Mouse (Mus musculus) embryo, embryonic 11.5 days (tissue): ENCODE measurements around the gene Tspan11.

Experiments used
- DNase-seq: peaks from one replicate; pipeline ENCODE4 v3.0.0-alpha.2; 2012; ENCODE audit warnings: low read depth, low spot score

Gene Tspan11

GRCm38 (mm10) chr6:127887511-127888421 is at the start of gene Tspan11:
TSS of gene Tspan11 (plus strand) at chr6:127887589.
- DNase-seq = no peak

- no peak for DNase-seq
Observed at GRCm38 (mm10) chr6:127837910-127838309, 49.5 kb upstream of the Tspan11 start.

DNA sequence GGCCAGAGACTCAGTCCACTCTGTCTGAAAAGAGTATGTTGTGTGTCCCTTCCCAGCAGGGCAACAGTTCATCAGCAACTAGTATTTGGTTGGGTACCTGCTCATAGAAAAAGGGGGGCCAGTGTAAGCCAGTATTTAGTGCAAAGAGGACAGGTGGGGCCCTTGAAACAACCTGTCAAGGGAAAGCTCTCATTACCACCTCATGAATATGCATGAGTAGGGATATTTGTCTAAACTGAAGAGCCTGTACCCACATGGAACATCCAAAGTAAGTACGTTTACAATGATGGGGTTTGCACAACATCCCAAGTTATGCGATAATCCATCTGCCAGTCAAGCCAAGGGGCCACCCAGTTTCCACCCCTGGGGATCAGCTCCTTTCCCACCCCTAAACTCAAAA is 47.9 kb upstream of the Tspan11 start:
- no peak for DNase-seq

- DNase-seq = no peak
Observed at GRCm38 (mm10) chr6:127840171-127840570, 47.2 kb upstream of the Tspan11 start.

DNA sequence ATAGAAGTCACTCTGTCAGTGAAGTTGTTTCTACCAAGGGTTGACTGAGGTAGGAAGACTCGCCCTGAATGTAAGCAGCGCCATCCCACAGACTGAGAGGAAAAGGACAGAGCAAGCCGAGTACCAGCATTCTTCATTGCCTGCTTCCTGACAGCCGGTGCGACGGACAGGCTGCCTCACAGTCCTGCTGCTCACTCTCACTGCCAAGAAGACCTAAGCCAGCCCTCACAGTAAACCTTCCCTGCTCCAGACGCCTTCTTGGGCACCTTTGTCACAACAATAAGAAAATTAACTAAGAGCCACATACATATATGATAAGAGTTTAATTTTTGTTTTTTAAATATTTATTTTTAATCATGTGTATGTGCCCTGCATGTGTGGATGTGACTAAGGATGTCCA is 46.1 kb upstream of the Tspan11 start:
- no peak for DNase-seq

DNA sequence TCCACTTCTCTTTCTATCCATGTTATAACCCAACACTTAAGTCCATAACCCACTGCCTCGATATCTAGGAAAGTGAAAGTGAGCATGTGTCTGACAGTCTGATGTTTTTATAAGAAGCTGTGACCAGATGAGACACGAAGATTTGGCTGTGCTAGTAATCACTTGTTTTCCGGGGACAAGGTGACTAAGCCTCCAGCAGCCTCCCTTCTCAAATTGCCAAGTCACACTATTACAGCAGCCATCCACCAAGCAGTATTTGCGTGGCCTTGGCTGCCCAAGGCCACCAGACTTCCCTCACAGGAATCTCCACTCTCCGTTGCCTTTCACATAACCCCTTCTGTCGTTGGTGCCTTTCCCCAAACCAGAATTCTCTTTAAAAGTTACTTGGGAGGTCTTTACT is 40.9 kb upstream of the Tspan11 start:
- no peak for DNase-seq

- no peak for DNase-seq
Observed at GRCm38 (mm10) chr6:127849496-127849895, 37.9 kb upstream of the Tspan11 start.

DNA sequence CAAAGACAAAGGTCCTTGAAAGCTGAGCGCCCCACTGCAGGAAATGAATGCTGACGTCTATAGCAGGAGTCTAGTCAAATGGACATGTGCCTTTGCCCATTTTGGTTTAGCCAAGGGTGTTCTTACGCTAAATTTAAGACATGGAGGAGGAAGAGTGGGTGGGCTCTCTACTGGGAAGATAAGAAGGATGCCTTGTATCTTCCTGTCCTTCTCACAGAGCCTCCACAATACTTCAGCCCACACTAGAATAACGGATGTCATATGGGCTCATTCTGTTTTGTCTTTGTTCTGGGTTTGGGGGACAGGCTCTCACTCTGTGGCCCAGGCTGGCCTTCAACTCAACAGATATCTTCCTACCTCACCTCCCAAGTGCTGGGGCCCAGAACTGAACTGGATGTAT is 35.8 kb upstream of the Tspan11 start:
- DNase-seq = no peak

DNA sequence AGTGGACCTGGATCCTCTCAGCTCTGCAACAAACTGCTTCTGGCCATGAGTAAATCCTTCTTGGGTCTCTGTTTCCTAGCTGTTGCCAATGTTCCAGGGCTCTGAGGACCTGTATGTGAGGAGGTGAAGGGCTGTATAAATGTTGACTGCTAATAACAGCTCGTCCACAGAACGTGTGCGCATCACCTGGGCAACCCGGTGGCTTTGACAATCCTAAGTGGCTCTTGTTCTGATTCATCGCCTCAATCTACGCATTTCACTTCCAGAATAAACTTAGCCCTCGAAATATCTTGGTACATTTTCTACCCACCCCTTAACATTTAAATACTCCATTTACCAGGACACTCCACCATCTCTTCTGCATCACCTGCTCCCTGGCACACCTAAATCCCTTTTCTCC is 34.1 kb upstream of the Tspan11 start:
- no peak for DNase-seq

DNA sequence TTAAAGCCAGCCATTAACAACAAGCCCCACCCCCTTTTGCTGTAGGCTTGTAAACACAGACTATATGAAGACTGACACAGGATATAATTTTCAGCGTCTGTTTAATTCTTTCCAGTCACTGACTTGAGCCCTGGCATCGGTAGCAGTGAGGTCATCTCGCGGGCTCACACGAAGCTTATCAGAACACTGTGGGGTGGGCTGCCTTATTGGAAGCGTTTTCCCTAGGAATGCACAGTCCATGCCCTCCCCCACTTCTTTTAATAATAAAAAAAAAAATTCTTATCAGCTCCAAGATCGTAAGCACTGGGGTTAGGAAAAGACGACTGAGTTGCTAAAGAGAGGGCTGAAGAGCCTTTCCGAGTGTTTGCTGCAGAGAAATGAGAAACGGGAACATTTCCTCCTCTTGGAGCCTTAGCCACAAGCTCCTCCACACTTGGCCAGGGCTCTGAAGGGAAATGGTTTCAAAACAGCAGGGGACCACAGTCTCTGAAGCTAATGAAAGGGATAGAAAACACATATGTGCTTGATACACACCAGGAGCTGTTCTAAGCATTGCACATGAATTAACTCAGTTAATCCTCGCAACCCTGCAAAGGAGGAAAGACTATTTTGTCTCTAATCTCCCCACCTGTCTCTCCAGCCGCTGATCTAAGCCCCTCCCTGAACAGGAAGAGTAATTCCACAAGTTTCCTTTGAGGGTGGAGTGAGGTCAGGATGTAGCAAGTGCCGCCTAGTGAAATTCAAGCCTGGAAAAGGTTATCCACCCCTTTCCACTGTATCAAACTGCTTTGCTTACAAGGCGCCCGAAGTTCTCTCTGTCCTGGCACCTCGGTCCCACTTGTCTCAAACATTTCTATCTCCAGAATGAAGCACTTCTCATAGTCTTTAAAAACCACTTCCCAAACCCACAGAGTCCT is 33.4 kb upstream of the Tspan11 start:
- no peak for DNase-seq

DNA sequence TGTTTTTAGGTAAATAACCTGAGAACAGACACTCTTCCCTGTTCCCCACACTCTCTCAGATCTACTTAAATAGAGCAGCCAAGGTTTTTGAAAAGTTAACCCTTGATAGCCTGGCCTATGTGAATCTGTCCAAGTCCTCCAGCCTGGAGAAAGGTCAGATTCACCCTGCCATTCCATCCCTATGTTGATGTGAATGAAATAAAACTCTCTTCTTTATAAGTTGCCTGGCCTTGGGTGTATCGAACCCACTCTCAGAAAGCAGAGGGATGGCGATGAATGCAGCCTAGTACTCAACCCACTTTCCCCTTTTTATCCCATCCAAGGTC is 32.7 kb upstream of the Tspan11 start:
- no peak for DNase-seq

DNA sequence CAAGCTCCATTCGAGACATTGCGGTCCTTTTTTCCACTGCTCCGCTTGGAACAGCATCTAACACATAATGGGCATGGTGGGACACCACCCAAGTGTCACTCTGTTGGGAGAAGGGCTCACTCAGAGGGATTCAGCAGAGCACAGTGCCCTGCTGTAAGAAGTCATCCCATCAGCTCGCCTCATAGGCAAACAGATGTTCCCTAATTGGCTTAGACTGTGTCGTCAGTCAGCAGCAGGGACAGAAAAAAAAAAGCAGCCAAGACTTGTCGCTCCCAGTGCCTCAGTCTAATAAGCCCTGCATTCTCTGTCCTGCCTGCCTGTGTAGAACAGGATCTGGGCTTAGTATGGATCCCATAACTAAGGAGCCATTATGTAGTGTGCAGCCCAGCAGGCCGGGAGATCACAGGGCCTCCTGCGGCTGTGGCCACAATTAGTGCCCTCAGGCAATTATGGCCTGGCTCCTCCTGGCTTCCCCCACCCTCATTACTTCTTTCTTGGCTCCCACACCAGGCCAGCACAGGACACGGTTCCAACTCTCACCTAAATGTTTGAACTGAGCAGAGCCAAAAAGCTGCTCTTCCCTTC is 31.6 kb upstream of the Tspan11 start:
- no peak for DNase-seq

DNA sequence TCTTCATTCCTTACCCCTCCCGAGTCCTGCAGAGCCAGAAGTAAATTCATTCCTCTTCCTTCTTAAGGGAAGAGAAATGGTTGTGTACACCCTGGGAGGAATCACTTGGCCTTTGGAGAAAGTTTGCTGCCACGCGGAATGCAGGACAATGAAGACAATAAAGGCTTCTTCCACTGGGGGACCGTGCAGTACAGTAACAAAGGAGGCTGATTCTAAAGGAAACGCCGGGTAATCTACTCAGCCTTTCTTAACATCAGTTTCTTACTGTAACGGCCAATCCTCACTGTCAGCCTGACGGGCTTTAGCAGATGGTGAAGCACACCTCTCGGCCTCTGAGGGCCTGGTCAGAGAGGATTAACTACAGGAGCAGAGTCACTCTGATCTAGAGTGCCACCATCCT is 25.4 kb upstream of the Tspan11 start:
- DNase-seq = no peak

- DNase-seq = no peak
Observed at GRCm38 (mm10) chr6:127865391-127865790, 22.0 kb upstream of the Tspan11 start.

GRCm38 (mm10) chr6:127868546-127868945 is 18.8 kb upstream of the Tspan11 start:
- DNase-seq = no peak

DNA sequence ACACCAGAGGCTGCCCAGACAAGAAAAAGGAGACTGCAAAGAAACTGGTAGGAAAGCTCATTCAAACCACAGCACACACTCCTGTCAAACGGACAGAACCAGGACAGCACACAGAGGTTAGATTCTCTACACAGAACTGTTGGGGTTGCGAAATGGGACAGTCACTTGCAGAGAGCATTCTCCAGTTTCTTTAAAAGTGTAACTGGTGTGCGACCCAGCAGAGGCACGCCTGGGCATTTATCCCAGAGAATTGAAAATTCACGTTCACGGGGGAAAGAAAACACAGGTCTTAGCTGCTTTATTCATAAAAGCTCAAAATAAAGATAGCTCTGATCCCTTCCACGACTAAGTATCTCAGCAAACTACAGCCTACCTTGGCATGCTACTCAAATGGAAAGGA is 18.3 kb upstream of the Tspan11 start:
- DNase-seq = no peak

DNA sequence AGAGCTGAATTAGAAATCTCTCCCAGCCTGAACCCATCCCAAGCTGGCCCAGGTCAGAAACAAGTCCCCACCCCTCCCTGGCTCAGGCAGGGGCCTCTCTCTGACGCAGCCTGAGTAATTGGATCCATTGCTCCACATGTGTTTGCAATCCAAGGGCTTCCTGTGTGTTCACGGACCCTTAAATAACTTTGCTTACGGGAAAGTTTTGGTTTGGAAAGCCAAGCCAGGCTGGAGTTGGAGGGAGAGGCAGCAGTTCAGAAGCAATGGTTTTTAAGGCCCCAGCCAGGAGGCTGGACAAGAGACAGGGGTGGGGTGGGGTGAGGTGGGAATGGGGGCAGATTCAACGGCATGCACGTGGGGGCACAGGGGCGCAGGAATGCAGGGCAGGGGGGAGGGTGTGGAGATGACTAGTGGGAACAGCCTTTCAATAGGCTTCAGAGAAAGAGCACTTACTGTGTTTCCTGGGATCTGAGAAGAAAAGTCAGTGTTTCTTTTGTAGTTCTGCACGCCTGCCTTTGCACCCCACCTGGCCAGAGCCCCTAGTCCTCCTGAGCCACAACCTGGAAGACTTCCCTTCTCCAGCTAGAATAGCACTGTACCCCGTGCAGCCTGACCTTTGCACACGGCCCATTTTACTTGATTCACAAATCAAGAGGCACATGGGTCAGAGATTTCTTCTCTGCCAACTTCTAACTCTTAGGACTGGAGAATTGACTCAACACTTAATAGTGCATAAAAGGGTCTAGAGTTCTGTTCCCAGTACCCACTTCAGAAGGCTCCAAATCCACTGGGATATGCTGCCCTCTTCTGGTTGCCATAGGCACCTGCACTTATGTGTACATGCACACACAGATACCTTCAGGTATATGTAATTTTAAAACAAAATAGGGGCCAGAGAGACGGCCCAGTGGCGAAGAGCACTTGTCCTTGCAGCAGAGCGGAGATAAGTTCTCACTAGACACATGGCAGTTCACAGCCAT is 16.8 kb upstream of the Tspan11 start:
- DNase-seq = peak; percentile 61

GRCm38 (mm10) chr6:127871436-127871835 is 16.0 kb upstream of the Tspan11 start:
- no peak for DNase-seq

GRCm38 (mm10) chr6:127872581-127872980 is 14.8 kb upstream of the Tspan11 start:
- no peak for DNase-seq

GRCm38 (mm10) chr6:127875883-127876282 is 11.5 kb upstream of the Tspan11 start:
- DNase-seq = no peak

- no peak for DNase-seq
Observed at GRCm38 (mm10) chr6:127876436-127876835, 11.0 kb upstream of the Tspan11 start.
